Mouse (Mus musculus) kidney, embryonic 14.5 days (tissue): ENCODE data around the gene Vwa1. TPM values are rescaled to one million over a fixed set of nuclear protein-coding genes. Genes with fewer than 3 reads are reported as not detected.
"Not testable (repeated sequence)": the region's sequence is repeated elsewhere in the genome, so short reads cannot be mapped to it uniquely, and the experiment has no call there.

Experiments used
- ATAC-seq: fragments of 200-750 bp; cut with Nextera tagmentation; 2 replicates; pipeline ENCODE4 v1.8.0; 2017; ENCODE audit warnings: moderate number of reproducible peaks, mild to moderate bottlenecking, moderate TSS enrichment, moderate library complexity; ENCODE audit not compliant: low FRiP score, low TSS enrichment
- H3K27ac ChIP-seq: fragments of 300-500 bp; sonication (generic); 2 replicates; pipeline ENCODE4 v1.5.1; 2014; ENCODE audit warnings: low read depth, mild to moderate bottlenecking, low read length, moderate library complexity, mixed read lengths
- H3K27me3 ChIP-seq: fragments of 300-500 bp; sonication (generic); 2 replicates; pipeline ENCODE4 v1.6.1; 2014; ENCODE audit warnings: mild to moderate bottlenecking, low read length; ENCODE audit not compliant: control insufficient read depth, insufficient read depth
- H3K36me3 ChIP-seq: fragments of 300-500 bp; sonication (generic); 2 replicates; pipeline ENCODE4 v1.6.1; 2014; ENCODE audit warnings: low read length, mixed read lengths; ENCODE audit not compliant: control insufficient read depth, insufficient read depth
- H3K4me1 ChIP-seq: fragments of 300-500 bp; sonication (generic); 2 replicates; pipeline ENCODE4 v1.6.1; 2014; ENCODE audit warnings: low read length, mixed read lengths; ENCODE audit not compliant: control insufficient read depth, insufficient read depth
- H3K4me2 ChIP-seq: fragments of 300-500 bp; sonication (generic); replicated peaks from 2 replicates; pipeline ENCODE4 v1.6.1; 2014; ENCODE audit warnings: low read depth, mild to moderate bottlenecking, low read length
- H3K4me3 ChIP-seq: fragments of 300-500 bp; sonication (generic); 2 replicates; pipeline ENCODE4 v1.5.1; 2014; ENCODE audit warnings: mild to moderate bottlenecking, low read length
- H3K9ac ChIP-seq: fragments of 300-500 bp; sonication (generic); 2 replicates; pipeline ENCODE4 v1.6.1; 2014; ENCODE audit warnings: low read depth, mild to moderate bottlenecking, low read length, moderate library complexity
- H3K9me3 ChIP-seq: fragments of 300-500 bp; sonication (generic); 2 replicates; pipeline ENCODE4 v1.6.1; 2016; ENCODE audit warnings: low read length; ENCODE audit not compliant: control insufficient read depth
- WGBS: fragments of 180-500 bp; shearing (Covaris S2); extraction: QIAGEN DNeasy Blood & Tissue Kit; methylation state at CpG from one replicate; pipeline ENCODE4 v1.1.7; 2014; 5-methylcytosine and 5-hydroxymethylcytosine counted together
- polyA plus RNA-seq: library from polyadenylated mRNA; unstranded; fragments of >200 nt; fragmentation: Nextera tagmentation; extraction: Ambion mirVana; gene quantifications from 2 replicates; pipeline ENCODE4 v1.2.1, GENCODE M21; 2014

Vwa1 gene
- polyA plus RNA-seq, 1 experiment from 2014 or later: 4.9 TPM

- 11% methylated on average over 12 of the region's 12 CpGs for WGBS
- peak within 1 kb of the TSS; percentile 43; the same call in 1 of the 2 replicates for H3K27ac ChIP-seq
- ATAC-seq: peak; percentile 47; the same call in 1 of the 2 replicates
Observed at GRCm38 (mm10) chr4:155802741-155803339, 28.3 kb upstream of the Vwa1 start, which contains the start of gene Mrpl20. Gene Mrpl20 (plus strand): TSS chr4:155802878.

GRCm38 (mm10) chr4:155802075-155802474 lies 27.6 kb upstream of the Vwa1 start:
- Histone ChIP-seq H3K4me1 (peaks cover 8% of the 10 kb centered on the region; the same call in 1 of the 2 replicates), H3K9me3 (no peaks in the 10 kb centered on the region), H3K27ac (no peak overlapping the region), H3K4me2 (no peak overlapping the region), H3K9ac (no peak overlapping the region), H3K27me3 (no peaks in the 10 kb centered on the region), H3K36me3 (peaks cover 3% of the 10 kb centered on the region; the same call in 1 of the 2 replicates), H3K4me3 (no peak overlapping the region)
- ATAC-seq: no peak
- 93% methylated on average over 1 of the region's 1 CpGs for WGBS

More at GRCm38 (mm10) chr4:155802741-155803339, 28.3 kb upstream of the Vwa1 start, which contains the start of gene Mrpl20:
- Histone ChIP-seq H3K9me3 (no peaks in the 10 kb centered on the region), H3K4me3 (peak within 1 kb of the TSS; percentile 86), H3K4me1 (peaks cover 8% of the 10 kb centered on the region; the same call in 1 of the 2 replicates), H3K9ac (peak within 1 kb of the TSS; percentile 80), H3K4me2 (peak within 1 kb of the TSS; percentile 53), H3K36me3 (peaks cover 9% of the 10 kb centered on the region), H3K27me3 (no peaks in the 10 kb centered on the region)

- Histone ChIP-seq H3K4me3 (no peak overlapping the region), H3K27ac (no peak overlapping the region), H3K9ac (no peak overlapping the region), H3K9me3 (no peaks in the 10 kb centered on the region), H3K4me2 (no peak overlapping the region), H3K4me1 (no peaks in the 10 kb centered on the region), H3K27me3 (no peaks in the 10 kb centered on the region), H3K36me3 (no peaks in the 10 kb centered on the region)
- ATAC-seq: no peak
- 41% methylated on average over 2 of the region's 2 CpGs for WGBS
Observed at GRCm38 (mm10) chr4:155793730-155794129, 19.2 kb upstream of the Vwa1 start.

- no peak overlapping the region for H3K9ac ChIP-seq
- H3K27ac ChIP-seq: no peak overlapping the region
- H3K9me3 ChIP-seq: no peaks in the 10 kb centered on the region
- peak overlapping the region; percentile 1; the same call in 1 of the 2 replicates for H3K4me2 ChIP-seq
- ATAC-seq: peak; percentile 72
- no peaks in the 10 kb centered on the region for H3K27me3 ChIP-seq
- 53% methylated on average over 24 of the region's 24 CpGs for WGBS
- no peaks in the 10 kb centered on the region for H3K36me3 ChIP-seq
- H3K4me1 ChIP-seq: no peaks in the 10 kb centered on the region
- no peak overlapping the region for H3K4me3 ChIP-seq
Observed at GRCm38 (mm10) chr4:155791240-155791933, 16.9 kb upstream of the Vwa1 start.

- Histone ChIP-seq H3K27ac (no peak overlapping the region), H3K27me3 (no peaks in the 10 kb centered on the region), H3K4me3 (no peak overlapping the region), H3K4me1 (no peaks in the 10 kb centered on the region), H3K9me3 (no peaks in the 10 kb centered on the region), H3K36me3 (no peaks in the 10 kb centered on the region), H3K9ac (no peak overlapping the region), H3K4me2 (no peak overlapping the region)
- peak; percentile 37; the same call in 1 of the 2 replicates for ATAC-seq
- WGBS: 41% methylated on average over 3 of the region's 3 CpGs
Observed at GRCm38 (mm10) chr4:155790650-155791161, 16.2 kb upstream of the Vwa1 start.

- Histone ChIP-seq H3K9ac (no peak within 1 kb of the TSS), H3K4me2 (no peak within 1 kb of the TSS), H3K36me3 (no peaks in the 10 kb centered on the region), H3K9me3 (no peaks in the 10 kb centered on the region), H3K4me3 (no peak within 1 kb of the TSS), H3K4me1 (no peaks in the 10 kb centered on the region), H3K27me3 (no peaks in the 10 kb centered on the region), H3K27ac (no peak within 1 kb of the TSS)
- ATAC-seq: no peak
- 89% methylated on average over 3 of the region's 3 CpGs for WGBS
Observed at GRCm38 (mm10) chr4:155790021-155790489, 15.6 kb upstream of the Vwa1 start, which contains the start of gene Ankrd65. Gene Ankrd65 (plus strand): TSS chr4:155790439.

GRCm38 (mm10) chr4:155788833-155789232 lies 14.3 kb upstream of the Vwa1 start:
- not testable (repeated sequence) for H3K27ac ChIP-seq, H3K4me2 ChIP-seq, ATAC-seq, H3K9me3 ChIP-seq, H3K27me3 ChIP-seq, H3K36me3 ChIP-seq, H3K4me1 ChIP-seq, H3K4me3 ChIP-seq, H3K9ac ChIP-seq
- WGBS: 80% methylated on average over 4 of the region's 4 CpGs

GRCm38 (mm10) chr4:155788300-155788699 lies 13.8 kb upstream of the Vwa1 start:
- Histone ChIP-seq H3K9me3 (no peaks in the 10 kb centered on the region), H3K4me3 (no peak overlapping the region), H3K9ac (no peak overlapping the region), H3K27me3 (no peaks in the 10 kb centered on the region), H3K4me2 (no peak overlapping the region), H3K36me3 (no peaks in the 10 kb centered on the region), H3K27ac (no peak overlapping the region), H3K4me1 (peaks cover 8% of the 10 kb centered on the region; the same call in 1 of the 2 replicates)
- WGBS: 86% methylated on average over 3 of the region's 3 CpGs
- ATAC-seq: no peak
